Mouse (Mus musculus) hematopoietic multipotent progenitor cell, adult 10-12 weeks (in vitro differentiated cells): Measurements from ENCODE around the gene Rrm2. TPM values are rescaled to one million over a fixed set of nuclear protein-coding genes. Genes with fewer than 3 reads are reported as not detected.

ENCODE experiments used
- polyA plus RNA-seq: library from polyadenylated mRNA; stranded (reverse); fragments of >175 nt; gene quantifications from 2 replicates; pipeline ENCODE4 v1.2.3, GENCODE M21; 2012; ENCODE audit warnings: low replicate concordance

Rrm2 gene
- polyA plus RNA-seq, result 8.0 and 55.9 TPM in 2 replicates

DNA sequence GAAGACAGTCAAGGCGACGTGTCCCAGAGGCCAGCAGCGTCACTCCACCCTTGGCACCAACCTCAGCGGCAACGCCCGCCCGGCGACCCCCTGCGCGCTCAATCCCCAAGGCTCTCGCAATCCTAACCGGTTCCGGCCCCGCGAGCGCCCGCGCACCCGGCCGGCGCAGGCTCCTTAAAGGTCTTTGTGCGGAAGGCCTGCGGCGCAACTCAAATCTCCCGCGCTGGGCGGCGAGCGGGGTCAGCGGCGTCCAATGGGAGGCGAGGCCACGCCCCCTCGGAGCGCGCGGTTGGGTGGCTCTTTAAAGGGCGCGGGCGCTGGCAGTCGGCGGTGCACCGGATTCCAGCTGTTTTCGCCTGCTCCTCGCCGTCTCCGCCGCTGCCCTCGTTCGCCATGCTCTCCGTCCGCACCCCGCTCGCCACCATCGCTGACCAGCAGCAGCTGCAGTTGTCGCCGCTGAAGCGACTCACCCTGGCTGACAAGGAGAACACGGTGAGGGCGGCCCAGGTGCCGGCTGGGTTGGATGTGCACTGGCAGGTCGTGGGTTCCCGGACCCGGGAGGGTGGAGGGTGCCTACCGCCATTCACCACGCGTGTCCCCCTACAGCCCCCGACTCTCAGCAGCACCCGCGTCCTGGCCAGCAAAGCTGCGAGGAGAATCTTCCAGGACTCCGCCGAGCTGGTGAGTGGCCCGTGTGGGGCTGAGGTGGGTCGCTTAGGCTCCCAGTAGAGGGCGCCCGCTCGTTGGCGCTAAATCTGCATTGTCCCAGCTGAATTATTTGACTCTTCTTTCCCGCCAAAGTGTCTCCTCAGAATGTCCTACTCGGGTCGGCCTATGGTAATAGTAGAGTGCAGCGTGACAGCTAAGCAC lies at the start of gene Rrm2:
TSS of gene Rrm2 (plus strand) at position 288 of the 870 bp plus-strand sequence.

DNA sequence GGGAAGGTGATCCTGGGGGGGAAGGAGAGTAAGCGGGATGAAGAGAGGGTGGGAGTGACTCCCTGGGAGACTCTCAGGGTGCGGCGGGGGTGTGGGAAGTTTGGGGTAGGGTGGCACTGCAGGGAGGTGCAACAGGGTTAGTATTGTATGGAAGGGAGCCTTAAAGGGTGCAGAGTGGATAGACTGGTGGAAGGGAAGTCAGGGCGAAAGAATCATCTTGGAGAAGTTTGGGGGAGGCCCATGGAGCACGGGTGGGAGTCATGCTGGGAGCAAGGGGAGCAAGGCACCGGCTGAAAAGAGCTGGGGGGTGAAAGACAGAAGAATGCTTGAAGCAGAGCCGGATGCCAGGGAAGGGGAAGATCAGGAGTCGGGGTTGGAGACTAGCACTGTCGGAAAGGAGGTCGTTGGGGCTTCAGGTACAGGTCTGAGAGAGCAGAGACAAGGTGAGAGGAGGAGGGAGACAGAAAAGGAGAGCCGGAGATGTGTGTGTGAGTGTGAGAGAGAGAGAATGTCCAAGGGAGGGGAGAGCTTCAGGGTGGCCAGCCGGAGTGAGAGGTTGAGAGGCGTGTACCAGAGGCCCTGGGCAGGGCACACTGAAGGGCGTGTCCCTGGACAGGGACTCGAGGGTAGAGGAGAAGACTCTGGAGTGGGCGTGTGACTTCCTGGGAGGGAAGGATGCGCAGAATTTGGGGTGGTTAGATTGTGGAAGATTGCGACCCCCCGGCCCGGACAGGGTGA lies 26.6 kb upstream of the Rrm2 start, which contains the start of gene Cys1:
TSS of gene Cys1 (minus strand) at position 528 of the 738 bp plus-strand sequence.

Other genes with a start within 250 kb of the Rrm2 start
- 1.4 and 2.2 TPM in 2 replicates for gene Taf1b, start 209.9 kb upstream of the Rrm2 start, polyA plus RNA-seq
- gene Grhl1, start 136.0 kb upstream of the Rrm2 start, polyA plus RNA-seq, result 0.49 and 0.86 TPM in 2 replicates
- gene Klf11, start 57.0 kb upstream of the Rrm2 start, polyA plus RNA-seq, result 14.1 and 35.8 TPM in 2 replicates
- gene Cys1, start 26.4 kb upstream of the Rrm2 start, polyA plus RNA-seq, result 0.08 TPM in 1 of 2 replicates, not detected in the other
- 0.34 and 1.9 TPM in 2 replicates for gene Mboat2, start 122.6 kb downstream of the Rrm2 start, polyA plus RNA-seq